Comparison of ENCODE assay signal across 8 mouse cellular contexts in the genomic region with DNA sequence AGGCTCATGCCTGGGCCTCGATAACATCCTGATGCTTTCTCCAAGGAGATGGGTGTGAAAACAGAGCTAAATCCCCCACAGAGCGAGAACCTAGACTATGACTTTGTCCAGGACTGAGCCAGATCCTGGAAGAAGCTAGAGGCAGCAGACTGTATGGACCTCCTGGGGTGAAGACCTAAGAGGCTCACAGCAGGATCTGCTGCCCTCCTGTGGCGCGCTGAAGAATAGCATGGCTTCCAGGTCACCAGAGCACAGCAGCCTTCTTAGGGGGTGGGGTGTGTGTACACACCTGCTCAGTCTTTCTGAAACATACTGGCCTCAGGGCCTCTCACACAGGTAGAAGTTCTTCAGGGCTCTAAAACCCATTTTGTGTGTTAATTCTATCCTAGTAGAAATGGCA. TPM values are rescaled to one million over a fixed set of nuclear protein-coding genes. Genes with fewer than 3 reads are reported as not detected.
DNase-seq lines count a peak whose midpoint lies in the region; ATAC-seq and TF ChIP-seq lines count a peak whose summit lies in the region.

No protein-coding gene starts in this region.

- WGBS in limb, embryonic 14.5 days, result 23% methylated on average over 4 of the region's 4 CpGs
- WGBS in midbrain, embryonic 16.5 days, result 17% methylated on average over 4 of the region's 4 CpGs

- no peak overlapping the region for H3K27ac ChIP-seq in limb, embryonic 14.5 days (replicated peaks; ENCODE audit: low read depth, low read length)
- H3K27ac ChIP-seq in midbrain, embryonic 16.5 days (ENCODE audit: low read length), result no peak overlapping the region

- peak; percentile 38 to 47 for DNase-seq in urinary bladder, adult 18-20 months (ENCODE audit: low spot score in 2 of 2)
- no peak for DNase-seq in urinary bladder, postnatal 10 days (ENCODE audit: low spot score)
- peak; percentile 78 for DNase-seq in embryo, embryonic 10.5 days (ENCODE audit: low spot score)
- DNase-seq in gastrocnemius, postnatal 36 days, result peak; percentile 51 to 56
- peak; percentile 72 for DNase-seq in kidney, adult 18-20 months
- peak; percentile 74 for DNase-seq in limb, embryonic 14.5 days (ENCODE audit: low spot score)
- DNase-seq in spleen, postnatal 4 days (ENCODE audit: low spot score in 2 of 2), result peak; percentile 53 to 83

- no peak overlapping the region for H3K9ac ChIP-seq in limb, embryonic 14.5 days (ENCODE audit: low read depth, low read length, severe bottlenecking)
- no peak overlapping the region for H3K9ac ChIP-seq in midbrain, embryonic 16.5 days (ENCODE audit: low read depth, low read length)

- no peaks in the 10 kb centered on the region for H3K9me3 ChIP-seq in limb, embryonic 14.5 days (ENCODE audit: control insufficient read depth, low read length)
- H3K9me3 ChIP-seq in midbrain, embryonic 16.5 days (replicated peaks; ENCODE audit: control insufficient read depth, low read length, poor library complexity, severe bottlenecking), result no peaks in the 10 kb centered on the region

- no peak overlapping the region for H3K4me2 ChIP-seq in limb, embryonic 14.5 days (replicated peaks; ENCODE audit: low read depth, low read length, severe bottlenecking)
- no peak overlapping the region for H3K4me2 ChIP-seq in midbrain, embryonic 16.5 days (ENCODE audit: low read length)

- H3K4me1 ChIP-seq in limb, embryonic 14.5 days (ENCODE audit: control insufficient read depth, insufficient read depth, low read length), result no peaks in the 10 kb centered on the region
- H3K4me1 ChIP-seq in midbrain, embryonic 16.5 days (ENCODE audit: control insufficient read depth, insufficient read depth, low read length), result no peaks in the 10 kb centered on the region

- H3K4me3 ChIP-seq in limb, embryonic 14.5 days (replicated peaks; ENCODE audit: low read length), result no peak overlapping the region
- no peak overlapping the region for H3K4me3 ChIP-seq in midbrain, embryonic 16.5 days (ENCODE audit: low read depth, low read length)

- no peak for TF ChIP-seq POLR2A in limb, embryonic 14.5 days (IDR thresholded peaks at IDR 0.05; ENCODE audit: borderline replicate concordance, extremely low read depth, insufficient read depth, insufficient read length)

- H3K36me3 ChIP-seq in limb, embryonic 14.5 days (ENCODE audit: control insufficient read depth, insufficient read depth, low read length), result no peaks in the 10 kb centered on the region
- no peaks in the 10 kb centered on the region for H3K36me3 ChIP-seq in midbrain, embryonic 16.5 days (ENCODE audit: control insufficient read depth, insufficient read depth, low read length)

- no peaks in the 10 kb centered on the region for H3K27me3 ChIP-seq in limb, embryonic 14.5 days (ENCODE audit: control insufficient read depth, insufficient read depth, low read length)
- no peaks in the 10 kb centered on the region for H3K27me3 ChIP-seq in midbrain, embryonic 16.5 days (ENCODE audit: control insufficient read depth, insufficient read depth, low read depth, low read length)

- intact Hi-C loops in gastrocnemius, postnatal 36 days (cut with DNase I), result loop anchor here (1.0 to 5.0 kb wide), 2 partner anchors 40 to 358 kb away; no protein-coding TSS in a partner anchor

- ATAC-seq in limb, embryonic 14.5 days (ENCODE audit: low FRiP score, low read depth), result peak; percentile 91
- ATAC-seq in midbrain, embryonic 16.5 days, result peak; percentile 48; the same call in 1 of the 2 replicates

RNA-seq across cellular contexts. Expression of a gene that starts 15.6 kb away (rescaled TPM):
- 1,000 to 10,000 TPM in 1 of 2 experiments, 100 to 1,000 TPM in 1; 793 to 1,026 TPM for total RNA-seq in gastrocnemius, postnatal 36 days (2021)
- 4.3 and 6.3 TPM in 2 replicates for polyA plus RNA-seq in limb, embryonic 14.5 days (2012; rRNA removed)
- 8.1 TPM in 2 replicates for polyA plus RNA-seq in limb, embryonic 14.5 days (2014; fragmentation: Nextera tagmentation; extraction: Ambion mirVana)
- polyA plus RNA-seq in midbrain, embryonic 16.5 days (2015; fragmentation: Nextera tagmentation; extraction: Ambion mirVana), result 2.7 and 3.2 TPM in 2 replicates

RNA-seq across cellular contexts. Expression of a gene that starts 48.2 kb away (rescaled TPM):
- total RNA-seq in gastrocnemius, postnatal 36 days (2021), result 1 to 10 TPM; 7.9 to 8.0 TPM
- 23.0 and 23.4 TPM in 2 replicates for polyA plus RNA-seq in limb, embryonic 14.5 days (2012; rRNA removed)
- polyA plus RNA-seq in limb, embryonic 14.5 days (2014; fragmentation: Nextera tagmentation; extraction: Ambion mirVana), result 14.1 and 17.1 TPM in 2 replicates
- polyA plus RNA-seq in midbrain, embryonic 16.5 days (2015; fragmentation: Nextera tagmentation; extraction: Ambion mirVana), result 15.0 and 20.2 TPM in 2 replicates
